Mouse (Mus musculus): Measurements from ENCODE around the gene Gmip. TPM values are rescaled to one million over a fixed set of nuclear protein-coding genes. Genes with fewer than 3 reads are reported as not detected.

Gene Gmip
- total and polyA plus RNA-seq, 3 experiments, result 48.0 to 85.2 (median 61.2) TPM

DNA sequence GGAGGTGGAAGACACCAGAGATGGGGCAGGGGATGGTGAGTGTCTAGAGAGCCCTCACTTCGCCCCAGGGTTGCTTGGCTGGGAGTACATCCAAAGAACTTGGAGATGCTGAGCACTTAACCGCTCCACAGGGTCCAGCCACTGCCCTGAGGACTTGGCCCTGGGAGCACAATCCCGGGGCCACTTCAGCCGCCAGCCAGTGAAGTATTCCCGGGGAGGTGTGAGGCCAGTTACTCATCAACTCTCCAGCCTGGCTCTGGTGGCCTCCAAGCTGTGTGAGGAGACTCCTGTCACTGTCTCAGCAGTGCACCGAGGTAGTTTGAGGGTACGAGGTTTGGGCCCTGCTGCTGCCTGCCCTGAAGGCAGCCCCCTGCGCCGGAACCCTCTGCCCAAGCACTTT lies 12.0 kb downstream of the Gmip start:
- no peak for TF ChIP-seq POLR2AphosphoS5 (IDR thresholded peaks at IDR 0.05; ENCODE audit: insufficient replicate concordance, low read depth, low read length)
- no peak for TF ChIP-seq TAL1 (conservative IDR thresholded peaks at IDR 0.05; ENCODE audit: low read depth, low read length)
- no peak for TF ChIP-seq GATA2 (IDR thresholded peaks at IDR 0.05; ENCODE audit: borderline replicate concordance, low read depth, low read length)
- no peak for ATAC-seq (ENCODE audit: extremely low read depth, insufficient number of reproducible peaks, low FRiP score, poor library complexity, severe bottlenecking)

DNA sequence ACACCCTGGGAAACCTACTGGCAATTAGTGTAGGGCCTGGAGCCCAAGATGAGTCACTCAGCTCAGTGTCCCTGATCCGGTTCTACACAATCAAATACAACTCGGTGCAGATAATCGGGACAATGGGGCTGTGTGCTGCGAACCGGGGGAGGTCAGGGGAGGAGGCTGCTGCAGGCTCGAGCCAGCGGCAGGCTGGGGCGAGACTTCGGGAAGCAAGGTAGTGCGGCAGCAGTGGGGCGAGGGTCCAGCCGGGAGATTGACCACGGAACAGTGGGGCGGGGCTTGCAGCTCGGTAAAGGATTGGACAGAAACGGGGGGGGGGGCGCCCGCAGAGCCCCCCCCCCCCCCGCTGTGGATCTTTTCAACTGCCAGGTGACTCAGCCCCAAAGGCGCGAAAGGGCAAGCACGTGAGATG lies 13.5 kb downstream of the Gmip start:
- Histone ChIP-seq H3K27me3 (ENCODE audit: insufficient read depth, low read length) (peaks cover 6% of the 10 kb centered on the region; the same call in 1 of the 2 replicates), H3K36me3 (replicated peaks) (peaks cover 71% of the 10 kb centered on the region), H3K4me1 (ENCODE audit: insufficient read depth, low read depth, low read length) (peaks cover 32% of the 10 kb centered on the region), H3K4me3 (ENCODE audit: low read depth, low read length) (peak overlapping the region; percentile 75), H3K9me3 (replicated peaks) (no peaks in the 10 kb centered on the region)
- ATAC-seq (ENCODE audit: extremely low read depth, insufficient number of reproducible peaks, low FRiP score, poor library complexity, severe bottlenecking) (peak; percentile 51), DNase-seq (ENCODE audit: low spot score) (peak; percentile 58)
- TF ChIP-seq TAL1 (conservative IDR thresholded peaks at IDR 0.05; ENCODE audit: low read depth, low read length) (no peak), GATA2 (IDR thresholded peaks at IDR 0.05; ENCODE audit: borderline replicate concordance, low read depth, low read length) (no peak), GATA1 (IDR thresholded peaks at IDR 0.05; ENCODE audit: borderline replicate concordance, low read length) (no peak), CTCF (IDR thresholded peaks at IDR 0.05; ENCODE audit: low read depth, low read length) (no peak), POLR2AphosphoS5 (IDR thresholded peaks at IDR 0.05; ENCODE audit: insufficient replicate concordance, low read depth, low read length) (no peak)

More for the DNA sequence above, 12.0 kb downstream of the Gmip start:
- Histone ChIP-seq H3K36me3 (replicated peaks) (peaks cover 75% of the 10 kb centered on the region), H3K4me1 (ENCODE audit: insufficient read depth, low read depth, low read length) (peaks cover 37% of the 10 kb centered on the region), H3K27me3 (ENCODE audit: insufficient read depth, low read length) (peaks cover 6% of the 10 kb centered on the region; the same call in 1 of the 2 replicates), H3K9me3 (replicated peaks) (no peaks in the 10 kb centered on the region), H3K4me3 (ENCODE audit: low read depth, low read length) (no peak overlapping the region)
- no peak for DNase-seq (ENCODE audit: low spot score)

GRCm38 (mm10) chr8:69822386-69823191 lies 14.1 kb downstream of the Gmip start, which contains the start of gene Lpar2:
TSS of gene Lpar2 (plus strand) at chr8:69822429.
- peak within 1 kb of the TSS; percentile 75 for H3K4me3 ChIP-seq (ENCODE audit: low read depth, low read length)
- no peak for TF ChIP-seq POLR2AphosphoS5 (IDR thresholded peaks at IDR 0.05; ENCODE audit: insufficient replicate concordance, low read depth, low read length)
- TF ChIP-seq GATA2 (IDR thresholded peaks at IDR 0.05; ENCODE audit: borderline replicate concordance, low read depth, low read length), result no peak
- TF ChIP-seq GATA1 (IDR thresholded peaks at IDR 0.05; ENCODE audit: borderline replicate concordance, low read length), result no peak
- TF ChIP-seq TAL1 (conservative IDR thresholded peaks at IDR 0.05; ENCODE audit: low read depth, low read length), result no peak
- TF ChIP-seq CTCF (IDR thresholded peaks at IDR 0.05; ENCODE audit: low read depth, low read length), result no peak
- peak; percentile 17; the same call in 1 of the 2 replicates for ATAC-seq (ENCODE audit: extremely low read depth, insufficient number of reproducible peaks, low FRiP score, poor library complexity, severe bottlenecking)
- peak; percentile 86 for DNase-seq (ENCODE audit: low spot score)
- peaks cover 31% of the 10 kb centered on the region for H3K4me1 ChIP-seq (ENCODE audit: insufficient read depth, low read depth, low read length)
- H3K9me3 ChIP-seq (replicated peaks), result no peaks in the 10 kb centered on the region
- peaks cover 70% of the 10 kb centered on the region for H3K36me3 ChIP-seq (replicated peaks)
- H3K27me3 ChIP-seq (ENCODE audit: insufficient read depth, low read length), result peaks cover 6% of the 10 kb centered on the region; the same call in 1 of the 2 replicates

- TF ChIP-seq POLR2AphosphoS5 (IDR thresholded peaks at IDR 0.05; ENCODE audit: insufficient replicate concordance, low read depth, low read length) (no peak), GATA2 (IDR thresholded peaks at IDR 0.05; ENCODE audit: borderline replicate concordance, low read depth, low read length) (no peak), CTCF (IDR thresholded peaks at IDR 0.05; ENCODE audit: low read depth, low read length) (no peak), TAL1 (conservative IDR thresholded peaks at IDR 0.05; ENCODE audit: low read depth, low read length) (no peak), GATA1 (IDR thresholded peaks at IDR 0.05; ENCODE audit: borderline replicate concordance, low read length) (no peak)
- Histone ChIP-seq H3K4me1 (ENCODE audit: insufficient read depth, low read depth, low read length) (peaks cover 31% of the 10 kb centered on the region), H3K4me3 (ENCODE audit: low read depth, low read length) (no peak overlapping the region), H3K36me3 (replicated peaks) (peaks cover 41% of the 10 kb centered on the region), H3K9me3 (replicated peaks) (no peaks in the 10 kb centered on the region), H3K27me3 (ENCODE audit: insufficient read depth, low read length) (peaks cover 6% of the 10 kb centered on the region; the same call in 1 of the 2 replicates)
- DNase-seq (ENCODE audit: low spot score) (no peak), ATAC-seq (ENCODE audit: extremely low read depth, insufficient number of reproducible peaks, low FRiP score, poor library complexity, severe bottlenecking) (no peak)
Observed at GRCm38 (mm10) chr8:69826371-69826770, 17.9 kb downstream of the Gmip start.

DNA sequence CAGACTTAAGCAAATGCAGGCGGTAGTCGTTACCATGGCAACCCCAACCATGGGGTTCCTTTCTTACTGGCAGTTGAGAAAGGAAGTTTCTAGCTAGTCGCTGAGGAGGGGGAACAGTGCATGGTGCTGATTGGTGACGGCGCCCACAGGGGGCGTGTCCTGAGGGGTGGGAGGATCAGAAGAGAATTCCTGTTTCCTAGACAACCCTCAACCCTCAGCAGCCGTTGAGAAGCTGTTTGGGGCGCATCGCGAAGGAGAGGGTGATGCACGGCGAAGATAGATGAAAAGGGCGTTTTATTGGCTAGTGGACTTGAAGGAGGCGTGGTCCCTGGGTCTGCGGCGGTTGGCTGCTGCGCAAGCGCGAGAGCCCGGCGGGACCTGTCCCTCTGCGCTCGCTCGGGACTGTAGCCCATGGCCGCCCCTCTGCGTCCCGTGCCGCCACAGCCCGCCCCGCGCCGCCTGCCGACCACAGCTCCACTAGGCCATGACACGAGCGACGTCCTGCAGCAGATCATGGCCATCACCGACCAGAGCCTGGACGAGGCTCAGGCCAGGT lies 23.9 kb downstream of the Gmip start, which contains the start of gene Pbx4:
TSS of gene Pbx4 (plus strand) at position 194 of the 556 bp plus-strand sequence.
- DNase-seq (ENCODE audit: low spot score), result peak; percentile 71
- peak; percentile 87 for ATAC-seq (ENCODE audit: extremely low read depth, insufficient number of reproducible peaks, low FRiP score, poor library complexity, severe bottlenecking)
- peaks cover 10% of the 10 kb centered on the region for H3K36me3 ChIP-seq (replicated peaks)
- H3K4me1 ChIP-seq (ENCODE audit: insufficient read depth, low read depth, low read length), result peaks cover 18% of the 10 kb centered on the region
- no peaks in the 10 kb centered on the region for H3K9me3 ChIP-seq (replicated peaks)
- H3K27me3 ChIP-seq (ENCODE audit: insufficient read depth, low read length), result no peaks in the 10 kb centered on the region; the same call in 1 of the 2 replicates
- TF ChIP-seq GATA2 (IDR thresholded peaks at IDR 0.05; ENCODE audit: borderline replicate concordance, low read depth, low read length) (no peak), TAL1 (conservative IDR thresholded peaks at IDR 0.05; ENCODE audit: low read depth, low read length) (no peak), CTCF (IDR thresholded peaks at IDR 0.05; ENCODE audit: low read depth, low read length) (no peak), POLR2AphosphoS5 (IDR thresholded peaks at IDR 0.05; ENCODE audit: insufficient replicate concordance, low read depth, low read length) (no peak), GATA1 (IDR thresholded peaks at IDR 0.05; ENCODE audit: borderline replicate concordance, low read length) (no peak)
- peak within 1 kb of the TSS; percentile 80 for H3K4me3 ChIP-seq (ENCODE audit: low read depth, low read length)
